ENCODE assay signal across 8 mouse cellular contexts in genomic region chr10:94377844-94378243, GRCm38 (mm10).
A peak's percentile ranks its signal among the peaks of the same experiment; 100 is the strongest.
DNase-seq lines count a peak whose midpoint lies in the region; ATAC-seq and TF ChIP-seq lines count a peak whose summit lies in the region.

No protein-coding gene starts in this region.

- H3K4me2 ChIP-seq in hindbrain, embryonic 12.5 days (replicated peaks) = no peak overlapping the region
- H3K4me2 ChIP-seq in hindbrain, embryonic 11.5 days (replicated peaks; ENCODE audit: low read depth, low read length) = no peak overlapping the region
- peak overlapping the region; percentile 48 for H3K4me2 ChIP-seq in liver, embryonic 15.5 days
- 0 out of 2 replicates have a peak overlapping the region, but pooled peaks have one; percentile 5 for H3K4me2 ChIP-seq in stomach, embryonic 15.5 days

- TF ChIP-seq CTCF in testis, adult 2 months (IDR thresholded peaks at IDR 0.05; ENCODE audit: control insufficient read depth, insufficient read depth, insufficient replicate concordance, low read depth, low read length) = no peak

- no peaks in the 10 kb centered on the region for H3K9me3 ChIP-seq in hindbrain, embryonic 12.5 days (replicated peaks)
- no peaks in the 10 kb centered on the region for H3K9me3 ChIP-seq in hindbrain, embryonic 11.5 days (ENCODE audit: control insufficient read depth, low read length)
- no peaks in the 10 kb centered on the region for H3K9me3 ChIP-seq in liver, embryonic 15.5 days (replicated peaks)
- no peaks in the 10 kb centered on the region for H3K9me3 ChIP-seq in stomach, embryonic 15.5 days

- no peak for TF ChIP-seq POLR2A in testis, adult 2 months (IDR thresholded peaks at IDR 0.05; ENCODE audit: control insufficient read depth, low read depth, low read length)

- H3K27me3 ChIP-seq in hindbrain, embryonic 12.5 days = no peaks in the 10 kb centered on the region
- no peaks in the 10 kb centered on the region for H3K27me3 ChIP-seq in hindbrain, embryonic 11.5 days (ENCODE audit: control insufficient read depth, insufficient read depth, low read length)
- no peaks in the 10 kb centered on the region for H3K27me3 ChIP-seq in testis, adult 2 months (ENCODE audit: control insufficient read depth, insufficient read depth, low read length)
- no peaks in the 10 kb centered on the region for H3K27me3 ChIP-seq in liver, embryonic 15.5 days
- no peaks in the 10 kb centered on the region for H3K27me3 ChIP-seq in stomach, embryonic 15.5 days (replicated peaks)

- ATAC-seq in hindbrain, embryonic 12.5 days (ENCODE audit: low FRiP score) = no peak
- no peak for ATAC-seq in hindbrain, embryonic 11.5 days (ENCODE audit: low FRiP score)
- no peak for ATAC-seq in liver, embryonic 15.5 days (ENCODE audit: insufficient read depth)
- ATAC-seq in stomach, embryonic 15.5 days (ENCODE audit: insufficient read depth, low FRiP score, low read depth) = no peak

- peak overlapping the region; percentile 26 for H3K27ac ChIP-seq in hindbrain, embryonic 12.5 days
- no peak overlapping the region for H3K27ac ChIP-seq in hindbrain, embryonic 11.5 days (ENCODE audit: low read depth, low read length)
- peak overlapping the region; percentile 45; the same call in 1 of the 2 replicates for H3K27ac ChIP-seq in testis, adult 2 months (ENCODE audit: control insufficient read depth, insufficient read depth, low read depth, low read length)
- no peak overlapping the region for H3K27ac ChIP-seq in liver, embryonic 15.5 days (replicated peaks)
- H3K27ac ChIP-seq in stomach, embryonic 15.5 days = no peak overlapping the region

- no peak overlapping the region for H3K9ac ChIP-seq in hindbrain, embryonic 12.5 days
- no peak overlapping the region for H3K9ac ChIP-seq in hindbrain, embryonic 11.5 days (ENCODE audit: low read depth, low read length)
- H3K9ac ChIP-seq in liver, embryonic 15.5 days = no peak overlapping the region
- H3K9ac ChIP-seq in stomach, embryonic 15.5 days = no peak overlapping the region

- peaks cover 15% of the 10 kb centered on the region for H3K4me1 ChIP-seq in hindbrain, embryonic 12.5 days
- no peaks in the 10 kb centered on the region for H3K4me1 ChIP-seq in hindbrain, embryonic 11.5 days (replicated peaks; ENCODE audit: control insufficient read depth, insufficient read depth, low read length)
- peaks cover 8% of the 10 kb centered on the region for H3K4me1 ChIP-seq in testis, adult 2 months (ENCODE audit: control insufficient read depth, insufficient read depth, low read length)
- peaks cover 3% of the 10 kb centered on the region; the same call in 1 of the 2 replicates for H3K4me1 ChIP-seq in liver, embryonic 15.5 days (replicated peaks)
- H3K4me1 ChIP-seq in stomach, embryonic 15.5 days = no peaks in the 10 kb centered on the region

- no peaks in the 10 kb centered on the region for H3K36me3 ChIP-seq in hindbrain, embryonic 12.5 days
- no peaks in the 10 kb centered on the region for H3K36me3 ChIP-seq in hindbrain, embryonic 11.5 days (ENCODE audit: control insufficient read depth, insufficient read depth, low read length)
- H3K36me3 ChIP-seq in testis, adult 2 months (ENCODE audit: control insufficient read depth, insufficient read depth, low read length) = no peaks in the 10 kb centered on the region
- H3K36me3 ChIP-seq in liver, embryonic 15.5 days (replicated peaks) = no peaks in the 10 kb centered on the region
- H3K36me3 ChIP-seq in stomach, embryonic 15.5 days = no peaks in the 10 kb centered on the region

- 79% methylated on average over 10 of the region's 10 CpGs for WGBS in hindbrain, embryonic 12.5 days
- 83% methylated on average over 10 of the region's 10 CpGs for WGBS in hindbrain, embryonic 11.5 days
- 43% methylated on average over 10 of the region's 10 CpGs for WGBS in liver, embryonic 15.5 days (ENCODE audit: insufficient replicate concordance)
- WGBS in stomach, embryonic 15.5 days = 70% methylated on average over 10 of the region's 10 CpGs

- no peak for DNase-seq in hindbrain, embryonic 11.5 days (ENCODE audit: low spot score)
- no peak for DNase-seq in testis, postnatal 14 days (ENCODE audit: low spot score)
- no peak for DNase-seq in urinary bladder, postnatal 14 days (ENCODE audit: low spot score)
- no peak for DNase-seq in adrenal gland, adult (ENCODE audit: inconsistent age in 2 of 2, low spot score in 1 of 2)

- H3K4me3 ChIP-seq in hindbrain, embryonic 12.5 days = no peak overlapping the region
- no peak overlapping the region for H3K4me3 ChIP-seq in hindbrain, embryonic 11.5 days (ENCODE audit: low read depth, low read length)
- peak overlapping the region; percentile 59 for H3K4me3 ChIP-seq in testis, adult 2 months (ENCODE audit: control insufficient read depth, low read depth, low read length)
- peak overlapping the region; percentile 22; the same call in 1 of the 2 replicates for H3K4me3 ChIP-seq in liver, embryonic 15.5 days (replicated peaks)
- H3K4me3 ChIP-seq in stomach, embryonic 15.5 days (replicated peaks) = no peak overlapping the region

Comparison
In these comparisons a context has a peak if more than half of its experiments do, and no peak if none do; other contexts are left out.
1. H3K27ac ChIP-seq: peak in hindbrain, embryonic 12.5 days (single experiment) and testis, adult 2 months (single experiment); none in hindbrain, embryonic 11.5 days (single experiment), liver, embryonic 15.5 days (single experiment) and stomach, embryonic 15.5 days (single experiment).
2. H3K4me2 ChIP-seq: peak in liver, embryonic 15.5 days (single experiment) and stomach, embryonic 15.5 days (single experiment); none in hindbrain, embryonic 12.5 days (single experiment) and hindbrain, embryonic 11.5 days (single experiment).
3. H3K4me3 ChIP-seq: peak in testis, adult 2 months (single experiment) and liver, embryonic 15.5 days (single experiment); none in hindbrain, embryonic 12.5 days (single experiment), hindbrain, embryonic 11.5 days (single experiment) and stomach, embryonic 15.5 days (single experiment).